Comparison of ENCODE assay signal across 8 mouse cellular contexts in genomic region chr13:3406236-3407017, GRCm38 (mm10).
DNase-seq lines count a peak whose midpoint lies in the region; ATAC-seq and TF ChIP-seq lines count a peak whose summit lies in the region.
"Not testable (repeated sequence)": the region's sequence is repeated elsewhere in the genome, so short reads cannot be mapped to it uniquely, and the experiment has no call there.

No protein-coding gene starts in this region.

- peak; percentile 3 for DNase-seq in brain, embryonic 18.5 days (ENCODE audit: low read depth, low spot score)
- DNase-seq in fibroblast of lung, adult 2 months (ENCODE audit: low read depth) = peak; percentile 70
- peak; percentile 77 for DNase-seq in kidney, postnatal 0 days (ENCODE audit: low spot score)
- DNase-seq in monocyte, adult 2 months (ENCODE audit: low read depth in 1 of 2, low spot score in 2 of 2) = peak; percentile 55 to 73

- not testable (repeated sequence) for H3K4me1 ChIP-seq in heart, embryonic 14.5 days (ENCODE audit: control insufficient read depth in 2 of 2, insufficient read depth in 2 of 2, low read length in 2 of 2); kidney, postnatal 0 days (replicated peaks; ENCODE audit: insufficient read depth, low read length); limb, embryonic 15.5 days; stomach, embryonic 14.5 days (ENCODE audit: control insufficient read depth, insufficient read depth, low read length)

- H3K9me3 ChIP-seq in heart, embryonic 14.5 days (ENCODE audit: control insufficient read depth, low read length); kidney, postnatal 0 days (replicated peaks; ENCODE audit: low read length); limb, embryonic 15.5 days; stomach, embryonic 14.5 days (ENCODE audit: control insufficient read depth, low read depth, low read length): not testable (repeated sequence)

- H3K27me3 ChIP-seq in heart, embryonic 14.5 days (ENCODE audit: control insufficient read depth, insufficient read depth, low read length); kidney, postnatal 0 days (ENCODE audit: insufficient read depth, low read length); limb, embryonic 15.5 days; stomach, embryonic 14.5 days (ENCODE audit: control insufficient read depth, insufficient read depth, low read length): not testable (repeated sequence)

- not testable (repeated sequence) for H3K4me3 ChIP-seq in heart, embryonic 14.5 days (ENCODE audit: control insufficient read depth in 1 of 2, insufficient read depth in 1 of 2, low read depth in 1 of 2, low read length in 2 of 2); kidney, postnatal 0 days (replicated peaks; ENCODE audit: low read depth, low read length); limb, embryonic 15.5 days; stomach, embryonic 14.5 days (ENCODE audit: low read depth, low read length)

- peak; percentile 81 for TF ChIP-seq CTCF in kidney, postnatal 0 days (IDR thresholded peaks at IDR 0.05; ENCODE audit: low read depth)

- ATAC-seq in CD4-positive, CD25-positive, alpha-beta regulatory T cell, adult 4 months = peak; percentile 96
- 0 out of 2 replicates have a peak, but pooled peaks have one; percentile 43 for ATAC-seq in heart, embryonic 14.5 days (ENCODE audit: insufficient number of reproducible peaks, insufficient read depth, low FRiP score, low read depth)
- peak; percentile 84 for ATAC-seq in kidney, postnatal 0 days (replicated peaks; ENCODE audit: low FRiP score, low read depth)
- 0 out of 2 replicates have a peak, but pooled peaks have one; percentile 19 for ATAC-seq in limb, embryonic 15.5 days (ENCODE audit: insufficient number of reproducible peaks, low FRiP score, low TSS enrichment, low read depth)
- peak; percentile 37; the same call in 1 of the 2 replicates for ATAC-seq in stomach, embryonic 14.5 days (ENCODE audit: insufficient number of reproducible peaks, insufficient read depth, low FRiP score, low read depth)

- H3K9ac ChIP-seq in heart, embryonic 14.5 days (ENCODE audit: low read length); kidney, postnatal 0 days (ENCODE audit: low read depth, low read length); limb, embryonic 15.5 days; stomach, embryonic 14.5 days (replicated peaks; ENCODE audit: low read depth, low read length): not testable (repeated sequence)

- not testable (repeated sequence) for H3K27ac ChIP-seq in heart, embryonic 14.5 days (replicated peaks in 1 of 2; ENCODE audit: control insufficient read depth in 1 of 2, insufficient read depth in 1 of 2, low read depth in 2 of 2, low read length in 2 of 2); kidney, postnatal 0 days; limb, embryonic 15.5 days; stomach, embryonic 14.5 days (ENCODE audit: low read length)

- H3K36me3 ChIP-seq in heart, embryonic 14.5 days (ENCODE audit: control insufficient read depth, insufficient read depth, low read length); kidney, postnatal 0 days (ENCODE audit: insufficient read depth, low read length); limb, embryonic 15.5 days; stomach, embryonic 14.5 days (ENCODE audit: control insufficient read depth, insufficient read depth, low read length): not testable (repeated sequence)

- WGBS in heart, embryonic 14.5 days = 38% methylated on average over 8 of the region's 8 CpGs
- 41% methylated on average over 8 of the region's 8 CpGs for WGBS in kidney, postnatal 0 days
- WGBS in limb, embryonic 15.5 days = 39% methylated on average over 8 of the region's 8 CpGs
- 39% methylated on average over 8 of the region's 8 CpGs for WGBS in stomach, embryonic 14.5 days

- not testable (repeated sequence) for H3K4me2 ChIP-seq in heart, embryonic 14.5 days (ENCODE audit: low read length); kidney, postnatal 0 days (ENCODE audit: low read length); limb, embryonic 15.5 days; stomach, embryonic 14.5 days (replicated peaks; ENCODE audit: low read depth, low read length)

Comparison
In these comparisons a context has a peak if more than half of its experiments do, and no peak if none do; other contexts are left out.
1. ATAC-seq: peak in every context shown above with its lines; median percentile 96 in CD4-positive, CD25-positive, alpha-beta regulatory T cell, adult 4 months; 84 in kidney, postnatal 0 days; 43 in heart, embryonic 14.5 days; 37 in stomach, embryonic 14.5 days; 19 in limb, embryonic 15.5 days.
2. DNase-seq: peak in every context shown above with its lines; median percentile 77 in kidney, postnatal 0 days; 70 in fibroblast of lung, adult 2 months; 64 in monocyte, adult 2 months; 3 in brain, embryonic 18.5 days.